Mouse (Mus musculus): ENCODE data around the gene Mast4. TPM values are rescaled to one million over a fixed set of nuclear protein-coding genes. Genes with fewer than 3 reads are reported as not detected.

The Mast4 gene
- total RNA-seq, 2 experiments from 2014 or later, result 1.1 to 7.7 TPM

GRCm38 (mm10) chr13:102940476-102940875 is 393.8 kb downstream of the Mast4 start:
- no peak for ATAC-seq (replicated peaks; ENCODE audit: poor library complexity)

GRCm38 (mm10) chr13:102936233-102936632 is 398.1 kb downstream of the Mast4 start:
- no peak for ATAC-seq (replicated peaks; ENCODE audit: poor library complexity)

- no peak for ATAC-seq (replicated peaks; ENCODE audit: poor library complexity)
These were observed 398.5 kb downstream of the Mast4 start for GRCm38 (mm10) chr13:102935788-102936187.

GRCm38 (mm10) chr13:102933702-102934101 is 400.6 kb downstream of the Mast4 start:
- ATAC-seq (replicated peaks; ENCODE audit: poor library complexity), result no peak

GRCm38 (mm10) chr13:102932434-102932833 is 401.9 kb downstream of the Mast4 start:
- ATAC-seq (replicated peaks; ENCODE audit: poor library complexity), result no peak

- no peak for ATAC-seq (replicated peaks; ENCODE audit: poor library complexity)
These were observed 402.3 kb downstream of the Mast4 start for GRCm38 (mm10) chr13:102931951-102932350.

GRCm38 (mm10) chr13:102925844-102926598 is 408.3 kb downstream of the Mast4 start:
- peak; percentile 72 for ATAC-seq (replicated peaks; ENCODE audit: poor library complexity)

- ATAC-seq (replicated peaks; ENCODE audit: poor library complexity), result no peak
These were observed 414.6 kb downstream of the Mast4 start for GRCm38 (mm10) chr13:102919741-102920140.

GRCm38 (mm10) chr13:102918616-102919015 is 415.7 kb downstream of the Mast4 start:
- ATAC-seq (replicated peaks; ENCODE audit: poor library complexity), result 0 out of 2 replicates have a peak, but pooled peaks have one; percentile 20

GRCm38 (mm10) chr13:102915341-102915740 is 419.0 kb downstream of the Mast4 start:
- peak; percentile 48; the same call in 1 of the 2 replicates for ATAC-seq (replicated peaks; ENCODE audit: poor library complexity)

- no peak for ATAC-seq (replicated peaks; ENCODE audit: poor library complexity)
These were observed 419.5 kb downstream of the Mast4 start for GRCm38 (mm10) chr13:102914800-102915199.

- no peak for ATAC-seq (replicated peaks; ENCODE audit: poor library complexity)
These were observed 420.4 kb downstream of the Mast4 start for GRCm38 (mm10) chr13:102913919-102914318.

GRCm38 (mm10) chr13:102912867-102913266 is 421.4 kb downstream of the Mast4 start:
- ATAC-seq (replicated peaks; ENCODE audit: poor library complexity), result no peak

GRCm38 (mm10) chr13:102909654-102910418 is 424.5 kb downstream of the Mast4 start:
- ATAC-seq (replicated peaks; ENCODE audit: poor library complexity), result no peak

GRCm38 (mm10) chr13:102906661-102907009 is 427.7 kb downstream of the Mast4 start:
- no peak for ATAC-seq (replicated peaks; ENCODE audit: poor library complexity)

- ATAC-seq (replicated peaks; ENCODE audit: poor library complexity), result peak; percentile 90
These were observed 428.2 kb downstream of the Mast4 start for GRCm38 (mm10) chr13:102906004-102906660.

GRCm38 (mm10) chr13:102905361-102905950 is 428.8 kb downstream of the Mast4 start:
- no peak for ATAC-seq (replicated peaks; ENCODE audit: poor library complexity)

GRCm38 (mm10) chr13:102903689-102904088 is 430.6 kb downstream of the Mast4 start:
- ATAC-seq (replicated peaks; ENCODE audit: poor library complexity), result no peak

GRCm38 (mm10) chr13:102902123-102902522 is 432.2 kb downstream of the Mast4 start:
- ATAC-seq (replicated peaks; ENCODE audit: poor library complexity), result no peak

- ATAC-seq (replicated peaks; ENCODE audit: poor library complexity), result no peak
These were observed 433.8 kb downstream of the Mast4 start for GRCm38 (mm10) chr13:102900531-102900930.

GRCm38 (mm10) chr13:102900083-102900420 is 434.2 kb downstream of the Mast4 start:
- no peak for ATAC-seq (replicated peaks; ENCODE audit: poor library complexity)

Data from megakaryocyte progenitor cell, adult 5-6 weeks (primary cell).